Mouse (Mus musculus) left cerebral cortex, adult 8-10 months (tissue): Measurements from ENCODE around the gene Atp2b1. TPM values are rescaled to one million over a fixed set of nuclear protein-coding genes. Genes with fewer than 3 reads are reported as not detected.

ENCODE experiments used
- DNase-seq, 2 experiments: peaks; one replicate each; pipeline ENCODE4 v3.0.0; 2022; ENCODE audit warnings: low spot score in 2 of 2
- total RNA-seq, 4 experiments: library from RNA; stranded (reverse); gene quantifications; 2 replicates each; pipeline ENCODE4 v1.2.4; 2022

The Atp2b1 gene
- total RNA-seq, 4 experiments from 2014 or later: 728 to 813 (median 766) TPM

DNA sequence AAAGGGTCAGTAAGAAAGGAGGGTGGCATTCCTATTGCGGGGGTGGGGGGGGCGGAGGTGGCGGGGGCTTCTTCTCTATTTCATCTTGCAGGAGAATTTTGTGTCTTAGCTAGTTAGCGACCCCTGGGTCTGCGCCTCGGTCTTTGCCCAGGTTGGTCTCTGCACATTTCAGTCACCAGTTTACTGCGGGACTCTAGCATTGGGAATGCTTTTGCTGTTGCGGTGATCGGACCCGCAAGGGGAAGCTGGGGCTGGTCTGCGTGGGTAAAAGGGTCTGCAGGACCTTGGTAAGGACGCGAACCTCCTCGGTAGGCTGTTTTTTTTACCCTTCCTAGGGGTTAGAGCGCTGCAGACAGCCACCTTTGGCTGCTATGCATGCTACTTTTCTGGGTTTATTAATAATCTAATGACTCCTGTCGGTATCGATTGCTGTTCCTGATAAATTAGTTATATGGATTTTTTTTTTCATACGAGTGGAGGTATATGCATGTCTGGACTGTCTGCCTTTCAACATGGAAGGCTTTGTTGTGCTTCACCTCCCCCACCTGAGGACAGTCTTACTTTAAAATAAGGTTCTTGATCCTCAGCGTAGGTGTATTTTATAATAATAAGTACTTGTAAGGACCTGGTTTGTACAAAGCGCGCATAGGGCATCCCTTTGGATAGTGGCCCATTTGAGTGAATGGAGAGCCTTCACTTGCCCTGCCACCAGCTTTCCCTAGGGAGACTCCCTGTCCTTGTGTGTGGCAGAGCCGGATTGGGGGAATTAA is 2.0 kb downstream of the Atp2b1 start:
- no peak for DNase-seq

DNA sequence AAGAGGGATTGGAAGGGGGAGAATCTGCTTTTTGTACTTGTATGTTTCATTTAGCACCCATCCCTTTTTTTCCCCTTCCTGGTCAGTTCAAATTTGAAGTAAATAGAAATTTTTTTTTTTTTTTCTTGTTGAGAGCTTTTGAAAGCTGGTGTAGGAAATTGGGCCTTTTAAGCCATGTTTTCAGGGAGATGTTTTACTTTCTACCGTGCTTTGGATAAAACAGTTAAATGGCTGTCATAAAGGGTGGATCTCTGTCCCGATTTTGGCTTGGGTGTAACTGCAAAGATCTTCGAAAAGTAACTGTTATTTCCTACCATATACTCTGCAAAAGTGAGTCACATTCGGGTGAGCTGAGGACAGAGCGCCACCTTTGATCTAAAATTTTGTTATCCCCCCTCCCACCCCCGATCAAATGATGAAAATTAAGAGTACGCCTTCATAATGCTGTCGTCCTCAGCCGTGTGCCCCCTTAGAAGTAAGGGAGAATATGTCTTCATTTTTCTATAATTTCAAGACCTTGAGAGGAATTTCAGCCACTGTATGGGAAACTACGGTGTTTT is 2.7 kb downstream of the Atp2b1 start:
- DNase-seq: no peak

DNA sequence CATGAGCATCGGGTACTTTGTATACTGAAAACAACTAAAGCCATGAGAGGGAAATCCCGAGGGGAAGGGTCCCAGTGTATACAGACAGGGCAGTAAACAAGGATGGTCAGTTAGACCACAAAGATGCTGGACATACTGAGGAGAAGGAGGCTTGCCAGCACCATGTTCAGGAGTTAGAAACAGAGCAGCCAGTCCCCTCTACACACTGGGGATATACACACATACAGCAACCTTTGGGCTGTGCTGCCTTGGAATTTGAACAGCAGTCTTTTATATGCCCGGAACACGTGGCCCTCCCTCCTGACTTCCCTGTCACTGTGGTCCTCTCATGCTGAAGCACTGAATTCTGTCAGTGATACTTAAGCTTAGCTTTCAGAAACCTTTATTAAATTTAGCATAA is 10.9 kb downstream of the Atp2b1 start:
- DNase-seq: no peak

GRCm38 (mm10) chr10:98926991-98927390 is 12.8 kb downstream of the Atp2b1 start:
- no peak for DNase-seq

DNA sequence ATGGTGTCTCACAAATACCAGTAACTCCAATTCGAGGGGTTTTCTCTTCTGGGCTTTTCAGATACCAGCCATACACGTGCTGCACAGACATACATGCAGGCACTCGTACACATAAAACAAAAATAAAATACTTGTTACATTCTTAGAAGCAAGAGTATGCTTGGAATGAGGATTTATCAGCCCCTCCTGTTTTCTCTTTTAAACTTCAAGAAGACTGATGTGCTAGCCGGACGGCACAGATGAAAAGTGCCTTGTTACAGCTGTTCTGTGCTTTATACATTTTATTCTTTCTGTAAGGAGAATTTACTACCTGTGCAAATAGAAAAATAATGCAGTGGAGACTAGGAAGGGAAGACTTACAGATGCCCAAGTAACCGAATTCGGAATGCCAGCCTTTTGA is 15.2 kb downstream of the Atp2b1 start:
- DNase-seq: no peak

DNA sequence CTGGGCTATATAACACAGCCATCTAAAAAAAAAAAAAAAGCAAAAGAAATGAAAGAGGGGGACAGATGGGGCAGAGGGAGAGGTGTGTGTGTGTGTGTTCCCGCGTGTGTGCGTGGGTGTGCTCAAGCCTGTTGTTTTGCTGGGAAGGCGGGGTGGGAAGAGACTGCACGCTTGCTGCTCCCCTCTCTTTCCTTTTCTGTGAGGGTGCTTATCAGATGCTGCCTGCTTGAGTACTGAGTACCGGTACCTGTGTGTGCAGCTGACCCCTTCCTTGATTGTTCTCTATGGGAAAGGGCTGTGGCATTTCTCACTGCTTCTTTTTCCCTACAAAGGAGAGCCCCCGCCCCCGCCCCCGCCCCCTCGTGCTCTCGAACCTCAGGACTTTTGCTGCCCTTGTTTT is 15.9 kb downstream of the Atp2b1 start:
- peak in 1 of 2 experiments; percentile 45 for DNase-seq

DNA sequence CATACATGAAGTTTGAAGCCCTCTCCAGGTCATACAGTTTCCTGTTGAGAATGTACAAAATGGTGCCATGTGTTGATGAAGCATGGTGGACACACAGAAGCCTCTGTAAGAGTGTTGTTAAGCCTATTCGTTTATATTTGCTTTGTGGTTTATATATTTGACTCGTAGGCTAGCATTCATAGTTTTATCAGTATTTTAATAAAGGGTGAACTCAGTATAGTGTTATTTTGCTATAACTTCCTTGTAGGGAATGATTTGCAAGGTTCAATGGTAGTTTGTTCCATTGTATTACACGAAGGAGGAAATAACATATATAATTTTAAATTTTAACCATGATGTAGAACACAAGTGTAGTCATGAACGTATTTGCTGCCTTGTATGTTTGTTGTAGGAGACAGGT is 25.9 kb downstream of the Atp2b1 start:
- DNase-seq: no peak

GRCm38 (mm10) chr10:98940799-98941198 is 26.6 kb downstream of the Atp2b1 start:
- no peak for DNase-seq

DNA sequence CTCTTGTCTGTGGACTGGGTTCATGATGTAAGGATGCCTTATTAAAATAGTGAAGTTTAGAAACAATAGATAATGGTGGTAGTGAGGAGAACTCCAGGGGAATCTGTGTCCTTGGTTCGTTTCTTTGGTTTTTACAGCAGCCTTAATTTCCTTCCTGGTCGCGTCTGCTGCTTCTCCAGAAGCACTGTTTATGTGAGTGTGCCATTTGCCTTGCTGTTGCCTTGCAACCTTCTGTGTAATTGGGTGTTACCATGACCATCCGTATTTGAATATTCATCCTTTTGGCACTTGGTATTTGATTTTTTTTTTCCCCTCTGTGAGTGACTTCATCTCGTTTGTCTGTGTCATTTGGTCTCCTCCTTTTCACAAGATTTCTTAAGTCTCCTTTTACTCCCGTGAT is 27.8 kb downstream of the Atp2b1 start:
- DNase-seq: no peak

DNA sequence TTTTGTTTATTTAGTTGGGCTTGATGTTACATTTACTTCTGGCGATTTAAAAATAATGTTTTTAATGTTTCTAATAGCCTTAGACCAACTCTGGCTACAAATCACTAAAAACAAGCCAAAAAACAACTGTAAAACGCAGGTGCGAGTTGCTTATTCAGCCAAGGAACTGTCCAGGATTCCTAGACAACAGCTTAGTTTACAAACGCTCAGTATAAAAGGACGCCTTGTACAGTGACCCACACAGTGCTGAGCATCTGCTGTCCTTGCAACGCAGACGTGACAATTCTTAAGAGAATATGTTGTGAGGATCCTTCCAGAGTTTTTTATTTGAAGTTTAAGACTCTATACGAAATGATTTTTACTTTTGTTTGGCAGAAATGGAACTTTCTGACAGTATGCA is 28.8 kb downstream of the Atp2b1 start:
- no peak for DNase-seq

DNA sequence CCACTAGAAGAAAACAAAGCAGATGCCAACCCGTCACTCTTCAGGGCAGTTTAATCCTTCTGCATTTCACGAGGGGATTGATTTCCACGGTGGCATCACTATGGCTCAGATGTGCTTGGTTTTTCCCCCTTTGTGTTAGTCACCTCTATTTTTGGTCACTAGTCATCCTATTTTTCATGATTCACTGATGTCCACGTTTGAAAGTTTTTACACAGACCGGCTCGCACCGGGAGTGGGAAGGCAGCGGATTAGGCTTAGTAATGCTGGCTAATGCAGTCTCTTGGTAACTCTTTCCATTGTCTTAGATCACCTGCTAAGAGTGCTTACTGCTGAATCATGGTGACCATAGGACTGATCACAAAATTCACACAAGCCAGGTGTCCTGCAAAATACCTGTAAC is 29.7 kb downstream of the Atp2b1 start:
- no peak for DNase-seq

- DNase-seq: no peak
Observed at GRCm38 (mm10) chr10:98946031-98946791, 32.0 kb downstream of the Atp2b1 start.

GRCm38 (mm10) chr10:98947206-98947605 is 33.0 kb downstream of the Atp2b1 start:
- no peak for DNase-seq

GRCm38 (mm10) chr10:98948096-98948495 is 33.9 kb downstream of the Atp2b1 start:
- DNase-seq: no peak

- no peak for DNase-seq
Observed at GRCm38 (mm10) chr10:98949750-98950149, 35.5 kb downstream of the Atp2b1 start.

- DNase-seq: no peak
Observed at GRCm38 (mm10) chr10:98951286-98952270, 37.4 kb downstream of the Atp2b1 start.

- no peak for DNase-seq
Observed at GRCm38 (mm10) chr10:98954230-98954993, 40.2 kb downstream of the Atp2b1 start.

- no peak for DNase-seq
Observed at GRCm38 (mm10) chr10:98956124-98956523, 41.9 kb downstream of the Atp2b1 start.

DNA sequence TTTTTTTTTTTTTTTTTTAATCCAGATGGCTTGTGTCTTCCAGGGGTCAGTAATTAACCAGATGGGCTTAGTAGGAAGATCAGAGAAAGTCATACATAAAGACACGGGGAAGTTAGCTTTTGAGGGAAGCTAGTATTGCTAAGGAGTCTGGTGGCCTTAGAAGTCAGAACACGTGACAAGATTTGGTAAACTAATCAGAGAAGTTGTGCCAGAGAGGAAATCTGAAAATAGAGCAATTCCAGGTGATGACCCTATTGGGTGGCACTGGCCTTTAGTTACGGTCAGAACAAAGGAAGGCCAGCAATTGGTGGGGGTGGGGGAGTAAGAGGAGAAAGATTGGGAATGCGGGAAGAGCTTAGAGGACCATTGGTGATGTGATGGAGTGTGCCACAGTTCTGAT is 44.5 kb downstream of the Atp2b1 start:
- DNase-seq: no peak

DNA sequence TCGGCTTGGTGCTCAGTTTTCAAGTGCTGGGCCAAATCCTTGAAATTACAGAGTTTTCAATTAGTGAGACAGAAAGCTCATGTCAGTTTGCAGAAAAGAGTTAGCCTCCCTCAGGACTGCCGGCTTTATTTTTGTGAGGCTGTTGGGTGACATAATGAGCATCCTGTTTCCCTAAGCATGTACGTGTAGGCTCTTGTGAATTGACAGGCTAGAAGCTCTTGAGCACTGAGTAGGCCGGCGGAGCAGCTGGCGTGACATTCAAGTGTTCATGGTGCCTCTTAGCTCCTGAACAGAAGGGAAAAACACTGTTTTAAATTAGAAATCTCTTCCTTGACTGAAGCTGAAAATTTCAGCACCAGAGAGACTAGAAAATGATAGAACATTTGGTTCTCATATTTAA is 45.2 kb downstream of the Atp2b1 start:
- peak in 1 of 2 experiments; percentile 90 for DNase-seq

DNA sequence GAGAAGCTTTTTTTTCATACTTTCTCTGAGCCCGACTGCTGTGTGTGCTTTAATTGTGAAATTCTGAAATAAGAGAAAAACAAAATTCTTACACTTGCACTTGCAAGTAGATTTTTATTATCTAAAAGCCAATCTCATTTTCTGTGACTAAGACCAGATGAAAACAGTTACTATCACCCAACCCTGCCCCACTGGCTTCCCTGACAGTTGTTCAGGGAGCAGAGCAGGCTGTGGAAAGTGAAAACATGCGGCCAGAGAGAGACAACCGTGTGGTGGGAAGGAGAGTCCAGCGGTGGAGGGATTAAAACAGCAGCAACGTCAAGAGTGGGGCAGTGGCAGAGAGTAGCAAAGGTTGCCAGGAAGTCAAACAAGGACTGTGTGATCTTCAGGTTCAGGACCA is 46.7 kb downstream of the Atp2b1 start:
- no peak for DNase-seq
